Mouse (Mus musculus) MEL (cell line): ENCODE measurements at regions not wholly inside any gene's neighbourhood (a gene's known extent, or its start where the extent isn't known, plus 50 kb on each side); places are given as distances from the start of the nearest gene placed in this dataset.

Experiments
- GATA1 ChIP-seq: IDR thresholded peaks from 2 replicates; pipeline ENCODE4 v1.6.1; 2011; ENCODE audit warnings: low read depth, low read length, improper control_type of control experiment
- ZMIZ1 ChIP-seq: IDR thresholded peaks from 2 replicates; pipeline ENCODE4 v1.6.1; 2012; ENCODE audit warnings: low read depth, mild to moderate bottlenecking, inconsistent platforms, low read length, improper control_type of control experiment, moderate library complexity

DNA sequence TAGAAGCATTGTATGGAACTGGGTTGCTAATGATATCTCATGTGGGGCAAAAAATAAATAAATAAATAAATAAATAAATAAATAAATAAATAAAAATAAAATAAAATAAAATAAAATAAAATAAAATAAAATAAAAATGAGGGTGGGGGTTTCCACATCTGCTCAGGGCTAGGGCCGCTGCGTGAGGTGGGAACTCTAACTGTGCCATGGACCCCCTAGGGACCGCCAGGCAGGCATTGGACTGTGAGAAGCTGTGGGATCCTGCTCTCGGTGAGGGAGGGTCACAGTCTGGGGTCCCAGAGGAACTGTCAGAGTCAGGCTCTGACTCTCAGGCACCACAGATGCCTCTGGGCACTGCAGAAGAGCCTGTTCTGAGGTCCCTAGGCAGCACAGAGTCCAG lies 904.2 kb downstream of the Jrkl start:
- no peak for TF ChIP-seq GATA1
- TF ChIP-seq ZMIZ1, result no peak
